Mouse (Mus musculus): Measurements from ENCODE around the gene Srrm4. TPM values are rescaled to one million over a fixed set of nuclear protein-coding genes. Genes with fewer than 3 reads are reported as not detected.

The Srrm4 gene
- polyA plus RNA-seq, 1 experiment: 1.0 TPM

DNA sequence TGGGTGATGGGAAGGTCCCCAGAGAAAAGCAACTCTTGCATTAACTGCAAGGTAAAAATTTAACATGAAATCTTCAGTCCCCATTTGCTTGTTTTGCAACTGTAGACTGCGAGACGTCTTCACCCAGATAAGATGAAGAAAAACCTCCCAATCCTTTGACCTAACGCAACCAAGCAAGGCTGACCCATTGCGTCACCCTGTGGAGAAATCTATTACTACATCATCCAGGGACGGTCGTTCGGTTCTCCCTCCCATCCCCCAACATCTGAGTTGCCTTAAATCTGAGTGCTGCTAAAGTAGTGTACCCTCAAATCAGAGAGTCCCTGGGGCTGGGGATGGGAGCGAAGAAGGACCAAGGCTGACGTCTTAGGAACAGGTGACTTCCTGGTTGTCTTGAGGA lies 182.7 kb downstream of the Srrm4 start:
- H3K36me3 ChIP-seq (ENCODE audit: control insufficient read depth, insufficient read depth, low read length): no peaks in the 10 kb centered on the region
- no peaks in the 10 kb centered on the region for H3K27me3 ChIP-seq (ENCODE audit: control insufficient read depth, insufficient read depth, low read length)
- H3K27ac ChIP-seq (ENCODE audit: control insufficient read depth, insufficient read depth, low read depth, low read length): no peak overlapping the region
- TF ChIP-seq CTCF (IDR thresholded peaks at IDR 0.05; ENCODE audit: control insufficient read depth, insufficient read depth, insufficient replicate concordance, low read depth, low read length): no peak
- TF ChIP-seq POLR2A (IDR thresholded peaks at IDR 0.05; ENCODE audit: control insufficient read depth, low read depth, low read length): no peak
- no peak overlapping the region for H3K4me3 ChIP-seq (ENCODE audit: control insufficient read depth, low read depth, low read length)
- H3K4me1 ChIP-seq (ENCODE audit: control insufficient read depth, insufficient read depth, low read length): no peaks in the 10 kb centered on the region

DNA sequence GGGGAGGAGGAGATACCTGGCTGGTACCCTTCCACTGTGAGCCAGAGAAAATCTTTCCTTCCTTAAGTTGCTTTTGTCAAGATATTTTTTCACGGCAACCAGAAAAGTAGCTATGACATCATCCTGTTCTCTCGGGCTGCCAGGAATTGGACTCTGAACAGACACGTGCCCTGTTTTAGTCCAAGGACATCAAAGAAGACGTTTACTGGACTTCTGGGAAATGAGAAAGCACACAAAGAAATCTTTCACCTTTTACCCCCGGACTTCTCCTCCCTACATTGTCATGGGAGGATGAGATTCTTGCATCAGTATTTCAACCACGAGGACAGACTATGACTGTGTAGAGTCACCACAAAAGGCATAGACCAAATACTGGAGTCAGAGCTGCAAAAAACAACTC lies 183.7 kb downstream of the Srrm4 start:
- Histone ChIP-seq H3K27ac (ENCODE audit: control insufficient read depth, insufficient read depth, low read depth, low read length) (no peak overlapping the region), H3K36me3 (ENCODE audit: control insufficient read depth, insufficient read depth, low read length) (no peaks in the 10 kb centered on the region), H3K4me1 (ENCODE audit: control insufficient read depth, insufficient read depth, low read length) (no peaks in the 10 kb centered on the region), H3K27me3 (ENCODE audit: control insufficient read depth, insufficient read depth, low read length) (no peaks in the 10 kb centered on the region), H3K4me3 (ENCODE audit: control insufficient read depth, low read depth, low read length) (no peak overlapping the region)
- TF ChIP-seq POLR2A (IDR thresholded peaks at IDR 0.05; ENCODE audit: control insufficient read depth, low read depth, low read length) (no peak), CTCF (IDR thresholded peaks at IDR 0.05; ENCODE audit: control insufficient read depth, insufficient read depth, insufficient replicate concordance, low read depth, low read length) (no peak)

DNA sequence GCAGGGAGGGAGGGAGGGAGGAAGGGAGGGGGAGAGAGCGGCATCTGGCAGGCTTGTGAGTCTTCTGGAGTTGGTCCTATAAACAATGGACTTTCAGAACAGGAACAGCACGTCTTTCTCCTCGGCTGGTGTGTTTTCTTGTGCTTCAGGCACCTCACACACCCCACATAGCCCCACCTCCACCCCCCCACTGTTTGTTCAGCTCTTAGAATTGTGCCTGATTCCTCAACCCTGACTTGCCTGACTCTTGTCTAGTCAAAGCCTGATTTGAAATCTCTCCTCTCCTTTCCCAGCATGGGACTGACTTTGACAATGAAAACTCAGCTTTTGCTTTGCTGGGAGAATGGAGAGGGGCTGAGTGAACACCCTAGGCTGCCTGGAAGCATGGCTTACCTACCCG lies 184.3 kb downstream of the Srrm4 start:
- Histone ChIP-seq H3K27ac (ENCODE audit: control insufficient read depth, insufficient read depth, low read depth, low read length) (no peak overlapping the region), H3K36me3 (ENCODE audit: control insufficient read depth, insufficient read depth, low read length) (no peaks in the 10 kb centered on the region), H3K27me3 (ENCODE audit: control insufficient read depth, insufficient read depth, low read length) (no peaks in the 10 kb centered on the region), H3K4me1 (ENCODE audit: control insufficient read depth, insufficient read depth, low read length) (no peaks in the 10 kb centered on the region), H3K4me3 (ENCODE audit: control insufficient read depth, low read depth, low read length) (no peak overlapping the region)
- no peak for TF ChIP-seq POLR2A (IDR thresholded peaks at IDR 0.05; ENCODE audit: control insufficient read depth, low read depth, low read length)
- TF ChIP-seq CTCF (IDR thresholded peaks at IDR 0.05; ENCODE audit: control insufficient read depth, insufficient read depth, insufficient replicate concordance, low read depth, low read length): no peak

DNA sequence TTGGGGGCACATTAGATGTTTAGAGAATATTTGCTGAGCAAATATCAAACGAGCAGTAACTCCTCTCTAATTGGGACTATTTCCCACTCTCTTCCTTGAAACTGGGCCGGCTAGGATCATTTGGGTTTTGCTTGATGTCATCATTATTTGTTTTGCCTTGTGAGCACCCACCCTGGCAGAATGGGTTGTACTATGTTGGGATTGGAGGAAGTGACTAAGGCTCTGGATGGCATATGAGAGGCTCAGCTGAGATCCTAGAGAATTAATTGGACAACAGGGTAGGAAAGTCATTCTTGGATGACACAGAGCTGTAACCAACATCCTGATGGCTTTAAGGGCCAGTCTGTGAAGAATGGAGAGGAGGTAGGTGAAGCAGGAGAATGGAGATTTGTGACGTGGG lies 185.1 kb downstream of the Srrm4 start:
- no peaks in the 10 kb centered on the region for H3K4me1 ChIP-seq (ENCODE audit: control insufficient read depth, insufficient read depth, low read length)
- TF ChIP-seq CTCF (IDR thresholded peaks at IDR 0.05; ENCODE audit: control insufficient read depth, insufficient read depth, insufficient replicate concordance, low read depth, low read length): no peak
- no peak for TF ChIP-seq POLR2A (IDR thresholded peaks at IDR 0.05; ENCODE audit: control insufficient read depth, low read depth, low read length)
- H3K27ac ChIP-seq (ENCODE audit: control insufficient read depth, insufficient read depth, low read depth, low read length): no peak overlapping the region
- H3K4me3 ChIP-seq (ENCODE audit: control insufficient read depth, low read depth, low read length): peak overlapping the region; percentile 23; the same call in 1 of the 2 replicates
- H3K36me3 ChIP-seq (ENCODE audit: control insufficient read depth, insufficient read depth, low read length): no peaks in the 10 kb centered on the region
- H3K27me3 ChIP-seq (ENCODE audit: control insufficient read depth, insufficient read depth, low read length): no peaks in the 10 kb centered on the region

DNA sequence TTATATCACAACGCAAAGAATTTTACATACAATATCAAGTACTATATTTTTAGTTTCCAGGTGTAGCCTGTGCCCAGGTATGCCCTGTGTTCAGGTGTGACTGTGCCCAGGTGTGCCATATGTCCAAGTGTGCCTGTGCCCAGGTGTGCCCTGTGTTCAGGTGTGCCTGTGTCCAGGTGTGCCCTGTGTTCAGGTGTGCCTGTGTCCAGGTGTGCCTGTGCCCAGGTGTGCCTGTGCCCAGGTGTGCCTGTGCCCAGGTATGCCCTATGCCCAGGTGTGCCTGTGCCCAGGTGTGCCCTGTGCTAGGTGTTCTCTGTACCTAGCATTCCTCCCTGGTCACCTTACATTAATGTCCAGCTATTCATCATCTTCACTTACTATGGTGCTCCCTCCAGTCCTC lies 185.7 kb downstream of the Srrm4 start:
- no peak overlapping the region for H3K27ac ChIP-seq (ENCODE audit: control insufficient read depth, insufficient read depth, low read depth, low read length)
- no peaks in the 10 kb centered on the region for H3K36me3 ChIP-seq (ENCODE audit: control insufficient read depth, insufficient read depth, low read length)
- H3K4me3 ChIP-seq (ENCODE audit: control insufficient read depth, low read depth, low read length): peak overlapping the region; percentile 73
- no peaks in the 10 kb centered on the region for H3K27me3 ChIP-seq (ENCODE audit: control insufficient read depth, insufficient read depth, low read length)
- no peaks in the 10 kb centered on the region for H3K4me1 ChIP-seq (ENCODE audit: control insufficient read depth, insufficient read depth, low read length)
- TF ChIP-seq CTCF (IDR thresholded peaks at IDR 0.05; ENCODE audit: control insufficient read depth, insufficient read depth, insufficient replicate concordance, low read depth, low read length): no peak
- no peak for TF ChIP-seq POLR2A (IDR thresholded peaks at IDR 0.05; ENCODE audit: control insufficient read depth, low read depth, low read length)

DNA sequence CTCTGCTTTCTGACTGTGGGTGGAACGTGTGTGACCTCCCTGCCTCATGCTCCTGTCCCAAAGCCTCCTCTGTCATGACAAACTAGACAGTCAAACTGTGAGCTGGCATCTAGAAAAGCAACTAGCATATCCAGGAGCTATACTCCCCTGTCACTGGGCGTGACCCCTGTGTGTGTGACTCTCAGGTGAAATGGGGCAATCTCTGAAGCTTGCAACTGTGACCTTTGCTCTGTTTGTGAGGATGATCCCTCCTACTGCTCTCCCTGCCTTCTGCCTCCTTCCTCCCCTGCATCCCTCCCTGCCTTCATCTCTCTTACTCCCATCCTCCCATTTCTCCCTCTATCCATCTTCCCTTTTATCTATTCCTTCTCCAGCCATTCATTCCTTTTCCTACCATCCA lies 187.6 kb downstream of the Srrm4 start:
- H3K27ac ChIP-seq (ENCODE audit: control insufficient read depth, insufficient read depth, low read depth, low read length): no peak overlapping the region
- H3K4me1 ChIP-seq (ENCODE audit: control insufficient read depth, insufficient read depth, low read length): no peaks in the 10 kb centered on the region
- no peak overlapping the region for H3K4me3 ChIP-seq (ENCODE audit: control insufficient read depth, low read depth, low read length)
- no peaks in the 10 kb centered on the region for H3K36me3 ChIP-seq (ENCODE audit: control insufficient read depth, insufficient read depth, low read length)
- H3K27me3 ChIP-seq (ENCODE audit: control insufficient read depth, insufficient read depth, low read length): no peaks in the 10 kb centered on the region
- no peak for TF ChIP-seq POLR2A (IDR thresholded peaks at IDR 0.05; ENCODE audit: control insufficient read depth, low read depth, low read length)
- no peak for TF ChIP-seq CTCF (IDR thresholded peaks at IDR 0.05; ENCODE audit: control insufficient read depth, insufficient read depth, insufficient replicate concordance, low read depth, low read length)

DNA sequence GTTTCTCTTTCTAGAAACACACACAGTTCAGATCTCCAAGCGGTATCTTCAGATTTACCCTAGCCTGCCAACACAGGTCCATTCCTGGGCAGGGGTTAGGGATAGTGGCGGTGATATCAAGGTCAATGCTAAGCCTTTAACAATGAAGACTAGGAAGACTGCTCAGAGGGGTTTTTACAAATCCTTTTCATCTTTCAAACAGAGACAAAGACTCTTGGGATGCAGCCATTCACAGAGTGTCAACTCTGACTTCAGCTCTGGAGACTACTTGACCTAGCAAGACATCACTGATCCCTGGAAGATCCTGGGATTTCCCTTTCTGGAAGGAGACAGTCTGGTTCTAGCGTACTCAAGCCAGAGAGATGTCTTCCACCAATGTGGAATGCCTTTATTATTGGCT lies 190.8 kb downstream of the Srrm4 start:
- Histone ChIP-seq H3K27me3 (ENCODE audit: control insufficient read depth, insufficient read depth, low read length) (no peaks in the 10 kb centered on the region), H3K36me3 (ENCODE audit: control insufficient read depth, insufficient read depth, low read length) (no peaks in the 10 kb centered on the region), H3K4me1 (ENCODE audit: control insufficient read depth, insufficient read depth, low read length) (no peaks in the 10 kb centered on the region; the same call in 1 of the 2 replicates), H3K27ac (ENCODE audit: control insufficient read depth, insufficient read depth, low read depth, low read length) (no peak overlapping the region), H3K4me3 (ENCODE audit: control insufficient read depth, low read depth, low read length) (no peak overlapping the region)
- TF ChIP-seq CTCF (IDR thresholded peaks at IDR 0.05; ENCODE audit: control insufficient read depth, insufficient read depth, insufficient replicate concordance, low read depth, low read length) (no peak), POLR2A (IDR thresholded peaks at IDR 0.05; ENCODE audit: control insufficient read depth, low read depth, low read length) (no peak)

Data from testis, adult 2 months (tissue).